Mouse (Mus musculus) 416B (cell line): ENCODE data around the gene 6030468B19Rik.
"Not testable (repeated sequence)": the region's sequence is repeated elsewhere in the genome, so short reads cannot be mapped to it uniquely, and the experiment has no call there.

Experiments
- DNase-seq: peaks from one replicate; pipeline ENCODE4 v3.0.0; 2011; ENCODE audit warnings: low read depth

6030468B19Rik gene

GRCm38 (mm10) chr11:117806781-117807180, 9.3 kb downstream of the 6030468B19Rik start:
- no peak for DNase-seq

GRCm38 (mm10) chr11:117809407-117810311, 12.2 kb downstream of the 6030468B19Rik start, which contains the start of the genes Gm20708 and Syngr2:
Gene Gm20708 (plus strand): TSS chr11:117809668.
Gene Syngr2 (plus strand): TSS chr11:117809668.
- peak; percentile 71 for DNase-seq

GRCm38 (mm10) chr11:117810401-117811046, 13.1 kb downstream of the 6030468B19Rik start:
- peak; percentile 89 for DNase-seq

- DNase-seq, result no peak
Measured at GRCm38 (mm10) chr11:117813867-117814266, 16.4 kb downstream of the 6030468B19Rik start.

- DNase-seq, result no peak
Measured at GRCm38 (mm10) chr11:117814704-117815366, 17.4 kb downstream of the 6030468B19Rik start.

GRCm38 (mm10) chr11:117815850-117816249, 18.4 kb downstream of the 6030468B19Rik start:
- DNase-seq, result not testable (repeated sequence)

- no peak for DNase-seq
Measured at GRCm38 (mm10) chr11:117816389-117816996, 19.0 kb downstream of the 6030468B19Rik start.

- DNase-seq, result no peak
Measured at GRCm38 (mm10) chr11:117819095-117819494, 21.6 kb downstream of the 6030468B19Rik start.

- no peak for DNase-seq
Measured at GRCm38 (mm10) chr11:117820173-117820572, 22.7 kb downstream of the 6030468B19Rik start.

GRCm38 (mm10) chr11:117821868-117822267, 24.4 kb downstream of the 6030468B19Rik start:
- no peak for DNase-seq

- no peak for DNase-seq
Measured at GRCm38 (mm10) chr11:117822728-117823241, 25.3 kb downstream of the 6030468B19Rik start.

GRCm38 (mm10) chr11:117823411-117823810, 26.0 kb downstream of the 6030468B19Rik start:
- DNase-seq, result no peak

- DNase-seq, result peak; percentile 87
Measured at GRCm38 (mm10) chr11:117824060-117824969, 26.9 kb downstream of the 6030468B19Rik start.

GRCm38 (mm10) chr11:117825333-117826101, 28.1 kb downstream of the 6030468B19Rik start, which contains the start of the genes Afmid and Tk1:
Gene Afmid (plus strand): TSS chr11:117825924.
Gene Tk1 (minus strand): TSS chr11:117826092.
- peak; percentile 91 for DNase-seq

- no peak for DNase-seq
Measured at GRCm38 (mm10) chr11:117826164-117826563, 28.7 kb downstream of the 6030468B19Rik start.

- DNase-seq, result no peak
Measured at GRCm38 (mm10) chr11:117826916-117827315, 29.5 kb downstream of the 6030468B19Rik start.

- DNase-seq, result no peak
Measured at GRCm38 (mm10) chr11:117827386-117827785, 29.9 kb downstream of the 6030468B19Rik start.

GRCm38 (mm10) chr11:117828149-117828887, 30.9 kb downstream of the 6030468B19Rik start:
- peak; percentile 32 for DNase-seq
